Mouse (Mus musculus) liver, embryonic 16.5 days (tissue): ENCODE data around the gene Vhl. TPM values are rescaled to one million over a fixed set of nuclear protein-coding genes. Genes with fewer than 3 reads are reported as not detected.

Experiments
- ATAC-seq: fragments of 200-750 bp; cut with Nextera tagmentation; 2 replicates; pipeline ENCODE4 v1.8.0; 2017; ENCODE audit warnings: low read depth, mild to moderate bottlenecking, moderate number of reproducible peaks, moderate library complexity
- H3K27ac ChIP-seq: fragments of 300-500 bp; sonication (generic); 2 replicates; pipeline ENCODE4 v1.5.1; 2014; ENCODE audit warnings: mild to moderate bottlenecking, low read length
- H3K27me3 ChIP-seq: fragments of 300-500 bp; sonication (generic); 2 replicates; pipeline ENCODE4 v1.6.1; 2014; ENCODE audit warnings: low read depth, low read length, mixed read lengths; ENCODE audit not compliant: control insufficient read depth, insufficient read depth
- H3K36me3 ChIP-seq: fragments of 300-500 bp; sonication (generic); 2 replicates; pipeline ENCODE4 v1.6.1; 2014; ENCODE audit warnings: mild to moderate bottlenecking; ENCODE audit not compliant: control insufficient read depth, insufficient read depth
- H3K4me1 ChIP-seq: fragments of 300-500 bp; sonication (generic); 2 replicates; pipeline ENCODE4 v1.6.1; 2014; ENCODE audit warnings: low read depth, low read length, mixed read lengths; ENCODE audit not compliant: control insufficient read depth
- H3K4me2 ChIP-seq: fragments of 300-500 bp; sonication (generic); 2 replicates; pipeline ENCODE4 v1.6.1; 2014; ENCODE audit warnings: low read depth, low read length, mixed read lengths
- H3K4me3 ChIP-seq: fragments of 300-500 bp; sonication (generic); 2 replicates; pipeline ENCODE4 v1.5.1; 2014; ENCODE audit warnings: low read depth, mild to moderate bottlenecking, low read length
- H3K9ac ChIP-seq: fragments of 300-500 bp; sonication (generic); 2 replicates; pipeline ENCODE4 v1.6.1; 2014; ENCODE audit warnings: low read depth, low read length
- H3K9me3 ChIP-seq: fragments of 300-500 bp; sonication (generic); replicated peaks from 2 replicates; pipeline ENCODE4 v1.6.1; 2016; ENCODE audit warnings: low read length; ENCODE audit not compliant: control insufficient read depth
- WGBS: fragments of 180-500 bp; shearing (Covaris S2); extraction: QIAGEN DNeasy Blood & Tissue Kit; methylation state at CpG from one replicate; pipeline ENCODE4 v1.1.7; 2014; ENCODE audit not compliant: insufficient replicate concordance; 5-methylcytosine and 5-hydroxymethylcytosine counted together
- polyA plus RNA-seq: library from polyadenylated mRNA; unstranded; fragments of >200 nt; fragmentation: Nextera tagmentation; extraction: Ambion mirVana; gene quantifications from 2 replicates; pipeline ENCODE4 v1.2.1, GENCODE M21; 2015

Vhl gene
- polyA plus RNA-seq, 1 experiment from 2014 or later: 9.1 TPM

- Histone ChIP-seq H3K36me3 (peaks cover 8% of the 10 kb centered on the region; the same call in 1 of the 2 replicates), H3K27ac (no peak overlapping the region), H3K4me1 (peaks cover 13% of the 10 kb centered on the region), H3K4me2 (no peak overlapping the region), H3K27me3 (no peaks in the 10 kb centered on the region), H3K4me3 (no peak overlapping the region), H3K9ac (no peak overlapping the region), H3K9me3 (0 out of 2 replicates have a peak, but pooled peaks cover 2% of the 10 kb centered on the region)
- ATAC-seq: no peak
- 84% methylated on average over 9 of the region's 9 CpGs for WGBS
Measured at GRCm38 (mm10) chr6:113675991-113676390, 52.2 kb downstream of the Vhl start.

DNA sequence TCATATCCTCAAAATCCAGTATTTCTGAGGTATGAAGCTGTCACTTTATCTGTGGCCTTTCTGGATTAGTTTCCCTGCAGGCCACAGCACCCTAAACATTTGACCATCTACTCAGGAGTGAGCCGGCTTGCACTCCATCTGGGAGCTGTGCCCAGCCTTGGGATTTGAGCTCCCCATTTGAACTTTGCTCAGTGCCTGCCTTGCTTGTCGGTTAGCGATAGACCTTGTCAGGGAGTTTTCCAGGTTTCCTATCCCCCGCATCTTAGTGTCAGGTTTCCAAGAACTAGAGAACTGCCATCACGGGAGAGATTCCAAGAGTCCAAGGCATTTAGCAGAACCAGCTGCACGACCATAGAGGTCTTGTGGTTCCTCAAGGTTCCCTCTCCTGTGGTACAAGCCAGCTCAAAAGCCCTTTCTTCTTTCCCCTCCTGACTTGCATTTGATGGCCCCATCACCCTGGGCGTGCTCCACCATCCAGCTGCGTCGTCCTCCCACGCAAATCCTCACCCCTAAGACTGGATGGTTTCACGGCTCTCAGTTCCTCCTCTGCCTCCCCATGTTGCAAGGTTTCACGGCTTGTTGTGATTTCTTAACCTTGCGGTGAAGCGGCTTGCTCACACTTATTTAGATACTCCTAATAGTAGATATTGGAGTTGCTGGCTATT is 53.4 kb downstream of the Vhl start:
- H3K9me3 ChIP-seq: no peaks in the 10 kb centered on the region

DNA sequence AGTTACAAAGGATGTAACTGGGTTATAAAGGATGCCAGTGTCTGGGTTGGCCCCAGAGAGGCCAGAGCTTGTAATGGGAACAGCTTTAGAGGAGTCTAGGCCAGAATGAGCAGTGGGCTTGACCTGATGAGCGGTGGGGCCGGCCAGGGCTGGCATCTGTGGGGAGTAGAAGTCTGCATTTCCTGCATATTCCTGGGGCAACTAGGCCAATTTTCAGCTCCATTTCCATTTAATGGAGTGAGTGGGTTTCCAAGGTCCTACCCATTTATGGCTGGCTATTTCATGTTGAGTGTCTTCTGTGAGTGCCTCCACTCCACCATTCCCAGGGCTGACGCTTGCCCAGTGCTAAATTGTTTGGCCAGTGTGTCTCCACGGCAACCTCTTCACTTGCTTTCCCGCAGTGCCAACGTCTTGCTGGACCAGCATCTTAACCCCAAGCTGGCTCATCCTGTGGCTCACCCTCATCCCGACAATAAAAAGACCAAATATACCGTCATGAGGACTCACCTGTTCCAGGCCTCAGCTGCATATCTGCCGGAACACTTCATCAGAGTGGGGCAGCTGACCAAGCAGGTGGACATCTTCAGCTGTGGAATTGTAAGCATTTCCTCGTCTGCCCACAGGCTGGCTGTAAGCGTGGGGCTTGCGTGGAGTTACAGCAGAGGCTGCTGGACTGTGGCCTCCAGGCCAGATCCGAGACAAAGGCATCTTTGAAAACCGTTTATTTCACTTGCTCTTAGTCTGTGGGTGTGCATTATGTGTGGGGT is 54.7 kb downstream of the Vhl start:
- Histone ChIP-seq H3K27ac (no peak overlapping the region), H3K9me3 (no peaks in the 10 kb centered on the region), H3K4me3 (no peak overlapping the region), H3K9ac (no peak overlapping the region), H3K4me2 (no peak overlapping the region), H3K4me1 (peaks cover 20% of the 10 kb centered on the region), H3K27me3 (no peaks in the 10 kb centered on the region), H3K36me3 (no peaks in the 10 kb centered on the region; the same call in 1 of the 2 replicates)
- no peak for ATAC-seq
- 78% methylated on average over 14 of the region's 14 CpGs for WGBS

More for the DNA sequence above, 53.4 kb downstream of the Vhl start:
- Histone ChIP-seq H3K4me2 (no peak overlapping the region), H3K4me1 (peaks cover 20% of the 10 kb centered on the region), H3K4me3 (no peak overlapping the region), H3K27me3 (no peaks in the 10 kb centered on the region), H3K27ac (no peak overlapping the region), H3K36me3 (no peaks in the 10 kb centered on the region), H3K9ac (no peak overlapping the region)
- no peak for ATAC-seq
- WGBS: 70% methylated on average over 14 of the region's 14 CpGs

DNA sequence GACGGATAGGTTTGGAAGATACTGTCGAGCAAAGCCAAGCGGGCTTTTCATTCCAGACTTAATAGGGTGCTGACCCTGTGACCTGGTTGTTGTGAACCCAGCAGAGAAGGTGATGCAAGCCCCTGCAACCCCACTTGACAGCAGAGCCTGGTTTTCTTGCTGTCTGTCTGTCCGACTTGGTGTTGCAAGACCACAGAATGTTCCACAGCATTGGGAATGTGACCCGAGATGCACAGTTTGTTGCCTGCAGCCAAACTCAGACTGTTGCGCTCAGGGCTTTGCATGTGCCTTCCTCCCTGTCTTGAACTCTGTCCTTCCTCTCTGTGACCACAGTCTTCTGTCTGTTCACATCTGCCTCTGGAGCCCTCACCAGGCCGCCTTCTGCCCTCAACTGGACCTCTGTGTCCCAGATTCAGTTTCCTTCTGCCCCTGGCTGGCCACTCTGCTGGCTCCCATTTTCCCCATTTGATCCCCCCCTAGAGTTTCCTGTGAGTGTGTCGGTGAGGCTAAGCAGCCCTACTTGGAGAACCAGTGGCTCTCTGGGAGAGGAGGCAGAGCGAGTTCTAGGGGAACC is 56.3 kb downstream of the Vhl start:
- Histone ChIP-seq H3K9ac (no peak overlapping the region), H3K4me1 (peaks cover 20% of the 10 kb centered on the region), H3K4me2 (no peak overlapping the region), H3K27ac (peak overlapping the region; percentile 48), H3K27me3 (no peaks in the 10 kb centered on the region), H3K36me3 (no peaks in the 10 kb centered on the region; the same call in 1 of the 2 replicates), H3K4me3 (no peak overlapping the region), H3K9me3 (no peaks in the 10 kb centered on the region)
- 56% methylated on average over 9 of the region's 9 CpGs for WGBS
- ATAC-seq: no peak

Other genes with a start within 250 kb of the Vhl start
- gene Tada3, start 246.1 kb upstream of the Vhl start, polyA plus RNA-seq: 16.5 and 17.2 TPM in 2 replicates
- 178 and 179 TPM in 2 replicates for gene Arpc4, start 245.8 kb upstream of the Vhl start, polyA plus RNA-seq
- gene Ttll3, start 234.7 kb upstream of the Vhl start, polyA plus RNA-seq: 0.90 and 1.3 TPM in 2 replicates
- 11.8 and 12.1 TPM in 2 replicates for gene Rpusd3, start 204.6 kb upstream of the Vhl start, polyA plus RNA-seq
- gene Cidec, start 188.2 kb upstream of the Vhl start, polyA plus RNA-seq: 0.14 and 0.40 TPM in 2 replicates
- gene Jagn1, start 181.4 kb upstream of the Vhl start, polyA plus RNA-seq: 30.1 and 30.9 TPM in 2 replicates
- gene Il17re, start 165.5 kb upstream of the Vhl start, polyA plus RNA-seq: 0.19 and 0.33 TPM in 2 replicates
- 9.5 and 11.9 TPM in 2 replicates for gene Il17rc, start 152.5 kb upstream of the Vhl start, polyA plus RNA-seq
- gene Creld1, start 140.7 kb upstream of the Vhl start, polyA plus RNA-seq: 6.9 and 7.3 TPM in 2 replicates
- gene Prrt3, start 122.0 kb upstream of the Vhl start, polyA plus RNA-seq: 0.05 TPM in 1 of 2 replicates, not detected in the other
- gene Emc3, start 92.3 kb upstream of the Vhl start, polyA plus RNA-seq: 40.6 and 42.0 TPM in 2 replicates
- 6.8 and 7.3 TPM in 2 replicates for gene Fancd2, start 92.3 kb upstream of the Vhl start, polyA plus RNA-seq
- gene Fancd2os, start 23.2 kb upstream of the Vhl start, polyA plus RNA-seq: not detected in 2 replicates
- 77.9 and 78.0 TPM in 2 replicates for gene Brk1, start 19.2 kb upstream of the Vhl start, polyA plus RNA-seq
- 12.4 and 13.2 TPM in 2 replicates for gene Irak2, start 14.5 kb downstream of the Vhl start, polyA plus RNA-seq
- 0.40 and 0.47 TPM in 2 replicates for gene Tatdn2, start 73.1 kb downstream of the Vhl start, polyA plus RNA-seq
- gene Ghrl, start 95.9 kb downstream of the Vhl start, polyA plus RNA-seq: 0.11 and 1.9 TPM in 2 replicates
- 103 and 111 TPM in 2 replicates for gene Sec13, start 116.8 kb downstream of the Vhl start, polyA plus RNA-seq